Mouse (Mus musculus) lung, adult 2 months (tissue): Measurements from ENCODE around the gene Fau.

Experiments
- CTCF ChIP-seq: fragments of 200-500 bp; IDR thresholded peaks from 2 replicates; pipeline ENCODE4 v1.5.1; 2011; ENCODE audit warnings: mild to moderate bottlenecking, low read length, control low read depth; ENCODE audit not compliant: insufficient read depth
- POLR2A ChIP-seq: fragments of 200-500 bp; IDR thresholded peaks from 2 replicates; pipeline ENCODE4 v1.6.1; 2011; ENCODE audit warnings: low read depth, mild to moderate bottlenecking, control low read depth, low read length, borderline replicate concordance; ENCODE audit errors: extremely low read depth

- TF ChIP-seq CTCF: no peak
- no peak for TF ChIP-seq POLR2A
Observed at GRCm38 (mm10) chr19:6062418-6062817, 4.8 kb downstream of the Fau start.
